7 mouse cellular contexts compared by ENCODE assay signal in the genomic region with DNA sequence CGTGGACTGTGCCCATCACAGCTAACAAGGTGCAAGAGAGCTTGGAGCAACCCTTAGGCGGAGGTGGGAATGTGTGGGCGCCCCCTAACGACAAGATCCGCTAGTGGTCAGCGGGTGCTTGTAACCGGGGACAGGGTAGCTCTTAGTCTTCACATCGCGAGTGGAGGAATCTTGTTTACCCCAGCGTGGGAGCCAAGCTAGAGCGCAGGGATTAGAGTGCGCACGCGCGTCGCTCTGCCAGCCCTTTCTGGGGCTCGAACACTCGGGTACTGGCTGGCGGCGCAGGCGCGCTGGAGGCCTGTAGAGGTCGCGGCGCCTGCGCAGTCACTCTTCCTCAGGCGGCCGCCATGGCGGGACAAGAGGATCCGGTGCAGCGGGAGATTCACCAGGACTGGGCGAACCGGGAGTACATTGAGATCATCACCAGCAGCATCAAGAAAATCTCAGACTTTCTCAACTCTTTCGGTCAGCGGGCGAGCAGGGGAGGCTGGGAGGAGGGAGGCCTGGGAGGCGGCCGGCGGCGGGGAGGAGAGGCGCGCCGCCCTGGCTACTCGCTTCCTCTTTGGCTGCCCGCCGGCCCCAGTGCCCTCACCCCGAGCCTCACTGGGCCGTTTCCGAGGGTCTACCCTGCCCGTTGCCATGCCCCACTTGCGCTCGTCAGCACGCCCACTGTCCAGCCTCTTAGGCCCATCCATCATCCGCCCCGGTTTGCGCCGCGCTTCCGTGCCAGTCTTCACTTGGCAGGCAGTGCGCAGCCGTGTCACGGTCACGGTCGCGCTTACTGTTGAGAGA. TPM values are rescaled to one million over a fixed set of nuclear protein-coding genes. Genes with fewer than 3 reads are reported as not detected.
DNase-seq lines count a peak whose midpoint lies in the region; ATAC-seq and TF ChIP-seq lines count a peak whose summit lies in the region.

TSS of gene Brk1 (plus strand) at position 341 of the 792 bp plus-strand sequence.

- no peaks in the 10 kb centered on the region for H3K9me3 ChIP-seq in embryonic facial prominence, embryonic 11.5 days (replicated peaks; ENCODE audit: control insufficient read depth, low read length)
- no peaks in the 10 kb centered on the region for H3K9me3 ChIP-seq in limb, embryonic 12.5 days
- no peaks in the 10 kb centered on the region for H3K9me3 ChIP-seq in midbrain, embryonic 15.5 days

- peak; percentile 87 for ATAC-seq in embryonic facial prominence, embryonic 11.5 days (replicated peaks; ENCODE audit: insufficient number of reproducible peaks, low FRiP score, low TSS enrichment, low read depth)
- ATAC-seq in limb, embryonic 12.5 days (ENCODE audit: insufficient number of reproducible peaks, insufficient read depth, low FRiP score, low TSS enrichment, low read depth): peak; percentile 87
- ATAC-seq in midbrain, embryonic 15.5 days (replicated peaks): peak; percentile 96

- H3K36me3 ChIP-seq in embryonic facial prominence, embryonic 11.5 days (replicated peaks; ENCODE audit: control insufficient read depth, insufficient read depth, low read depth, low read length): no peaks in the 10 kb centered on the region
- no peaks in the 10 kb centered on the region for H3K36me3 ChIP-seq in kidney, adult 2 months (ENCODE audit: control insufficient read depth, insufficient read depth, low read length)
- H3K36me3 ChIP-seq in limb, embryonic 12.5 days: peaks cover 14% of the 10 kb centered on the region; the same call in 1 of the 2 replicates
- no peaks in the 10 kb centered on the region for H3K36me3 ChIP-seq in midbrain, embryonic 15.5 days (replicated peaks)
- no peaks in the 10 kb centered on the region for H3K36me3 ChIP-seq in spleen, adult 2 months (ENCODE audit: control insufficient read depth, insufficient read depth, low read length)

- TF ChIP-seq CTCF in kidney, adult 2 months (conservative IDR thresholded peaks at IDR 0.05; ENCODE audit: insufficient read depth, insufficient read length, low read depth, low read length): peak; percentile 49
- TF ChIP-seq CTCF in spleen, adult 2 months (IDR thresholded peaks at IDR 0.05; ENCODE audit: extremely low read depth, insufficient read depth, insufficient read length, insufficient replicate concordance): peak; percentile 22; the same call in 1 of the 2 replicates

- under 1% methylated on average over 64 of the region's 65 CpGs for WGBS in embryonic facial prominence, embryonic 11.5 days
- under 1% methylated on average over 65 of the region's 65 CpGs for WGBS in kidney, adult 2 months
- under 1% methylated on average over 62 of the region's 65 CpGs for WGBS in limb, embryonic 12.5 days
- WGBS in midbrain, embryonic 15.5 days: under 1% methylated on average over 63 of the region's 65 CpGs
- under 1% methylated on average over 63 of the region's 65 CpGs for WGBS in spleen, adult 2 months

- peak within 1 kb of the TSS; percentile 91 for H3K4me3 ChIP-seq in embryonic facial prominence, embryonic 11.5 days (ENCODE audit: low read depth, low read length)
- H3K4me3 ChIP-seq in kidney, adult 2 months (ENCODE audit: insufficient read depth, low read depth, low read length): peak within 1 kb of the TSS; percentile 92
- peak within 1 kb of the TSS; percentile 91 for H3K4me3 ChIP-seq in limb, embryonic 12.5 days (replicated peaks)
- H3K4me3 ChIP-seq in midbrain, embryonic 15.5 days: peak within 1 kb of the TSS; percentile 95
- peak within 1 kb of the TSS; percentile 96 for H3K4me3 ChIP-seq in spleen, adult 2 months (ENCODE audit: extremely low read depth, insufficient read depth, insufficient read length)

- H3K9ac ChIP-seq in embryonic facial prominence, embryonic 11.5 days (replicated peaks; ENCODE audit: low read length): peak within 1 kb of the TSS; percentile 91
- peak within 1 kb of the TSS; percentile 93 for H3K9ac ChIP-seq in limb, embryonic 12.5 days (replicated peaks)
- H3K9ac ChIP-seq in midbrain, embryonic 15.5 days: peak within 1 kb of the TSS; percentile 90

- peak; percentile 29 for TF ChIP-seq POLR2A in kidney, adult 2 months (IDR thresholded peaks at IDR 0.05; ENCODE audit: low read depth, low read length)
- TF ChIP-seq POLR2A in spleen, adult 2 months (IDR thresholded peaks at IDR 0.05; ENCODE audit: low read depth, low read length): peak; percentile 67

- H3K27me3 ChIP-seq in embryonic facial prominence, embryonic 11.5 days (ENCODE audit: control insufficient read depth, insufficient read depth, low read length): no peaks in the 10 kb centered on the region
- H3K27me3 ChIP-seq in kidney, adult 2 months (replicated peaks; ENCODE audit: control insufficient read depth, insufficient read depth, low read length): no peaks in the 10 kb centered on the region
- H3K27me3 ChIP-seq in limb, embryonic 12.5 days: no peaks in the 10 kb centered on the region
- no peaks in the 10 kb centered on the region for H3K27me3 ChIP-seq in midbrain, embryonic 15.5 days (replicated peaks)
- no peaks in the 10 kb centered on the region for H3K27me3 ChIP-seq in spleen, adult 2 months (ENCODE audit: control insufficient read depth, insufficient read depth, low read length)

- H3K4me1 ChIP-seq in embryonic facial prominence, embryonic 11.5 days (ENCODE audit: control insufficient read depth, insufficient read depth, low read length): no peaks in the 10 kb centered on the region
- peaks cover 6% of the 10 kb centered on the region; the same call in 1 of the 2 replicates for H3K4me1 ChIP-seq in kidney, adult 2 months (ENCODE audit: control insufficient read depth, insufficient read depth, low read length)
- H3K4me1 ChIP-seq in limb, embryonic 12.5 days (replicated peaks): peaks cover 19% of the 10 kb centered on the region
- H3K4me1 ChIP-seq in midbrain, embryonic 15.5 days: peaks cover 24% of the 10 kb centered on the region
- H3K4me1 ChIP-seq in spleen, adult 2 months (ENCODE audit: control insufficient read depth, insufficient read depth, insufficient read length): peaks cover 4% of the 10 kb centered on the region; the same call in 1 of the 2 replicates

- peak within 1 kb of the TSS; percentile 41; the same call in 1 of the 2 replicates for H3K27ac ChIP-seq in embryonic facial prominence, embryonic 11.5 days (replicated peaks; ENCODE audit: low read depth, low read length)
- peak within 1 kb of the TSS; percentile 80 for H3K27ac ChIP-seq in kidney, adult 2 months (ENCODE audit: insufficient read depth, low read depth, low read length)
- H3K27ac ChIP-seq in limb, embryonic 12.5 days: peak within 1 kb of the TSS; percentile 78
- H3K27ac ChIP-seq in midbrain, embryonic 15.5 days: peak within 1 kb of the TSS; percentile 78
- H3K27ac ChIP-seq in spleen, adult 2 months (ENCODE audit: insufficient read depth, low read length): peak within 1 kb of the TSS; percentile 78

- peak; percentile 92 for DNase-seq in adrenal gland, postnatal 14 days
- DNase-seq in embryonic facial prominence, embryonic 11.5 days (ENCODE audit: low spot score): peak; percentile 91
- peak; percentile 100 for DNase-seq in heart, adult 11 months
- peak; percentile 94 for DNase-seq in kidney, adult 2 months
- DNase-seq in spleen, adult 2 months (ENCODE audit: low read depth in 1 of 2, low spot score in 2 of 2): peak; percentile 71 to 81

- H3K4me2 ChIP-seq in embryonic facial prominence, embryonic 11.5 days (ENCODE audit: low read depth, low read length): peak within 1 kb of the TSS; percentile 58
- H3K4me2 ChIP-seq in limb, embryonic 12.5 days: peak within 1 kb of the TSS; percentile 79
- peak within 1 kb of the TSS; percentile 89 for H3K4me2 ChIP-seq in midbrain, embryonic 15.5 days

RNA-seq across cellular contexts. Expression of gene Brk1, which starts in this region (rescaled TPM):
- 147 and 162 TPM in 2 replicates for total RNA-seq in adrenal gland, postnatal 14 days (2021)
- polyA plus RNA-seq in embryonic facial prominence, embryonic 11.5 days (2014; fragmentation: Nextera tagmentation; extraction: Ambion mirVana): 232 and 233 TPM in 2 replicates
- 171 and 216 TPM in 2 replicates for polyA plus RNA-seq in kidney, adult 2 months (2012; rRNA removed)
- 206 and 211 TPM in 2 replicates for polyA plus RNA-seq in limb, embryonic 12.5 days (2016; fragmentation: Nextera tagmentation; extraction: Ambion mirVana)
- polyA plus RNA-seq in midbrain, embryonic 15.5 days (2015; fragmentation: Nextera tagmentation; extraction: Ambion mirVana): 224 and 232 TPM in 2 replicates
- polyA plus RNA-seq in spleen, adult 2 months (2012; rRNA removed): 97.5 and 107 TPM in 2 replicates

Comparison
In these comparisons a context has a peak if more than half of its experiments do, and no peak if none do; other contexts are left out.
1. Peak in every context shown above with its lines: DNase-seq, ATAC-seq, H3K4me3 ChIP-seq and H3K27ac ChIP-seq.